Mouse (Mus musculus) mouse embryonic stem cell (cell line): ENCODE data around the gene Ydjc.

Experiments used
- in situ Hi-C, 2 experiments: fragments of 300-500 bp; cut with MboI; formaldehyde crosslinking; loops; 1 replicate in 1 of 2; 3 replicates in 1 of 2; pipeline ENCODE4 v1.14.3; 2019 to 2020; ENCODE audit warnings: low sequenced_read_pairs in 2 of 2, low pct_unique_long_range_greater_than_20kb in 1 of 2, mixed read lengths in 1 of 2; ENCODE audit not compliant: unreplicated experiment in 1 of 2

Gene Ydjc

DNA sequence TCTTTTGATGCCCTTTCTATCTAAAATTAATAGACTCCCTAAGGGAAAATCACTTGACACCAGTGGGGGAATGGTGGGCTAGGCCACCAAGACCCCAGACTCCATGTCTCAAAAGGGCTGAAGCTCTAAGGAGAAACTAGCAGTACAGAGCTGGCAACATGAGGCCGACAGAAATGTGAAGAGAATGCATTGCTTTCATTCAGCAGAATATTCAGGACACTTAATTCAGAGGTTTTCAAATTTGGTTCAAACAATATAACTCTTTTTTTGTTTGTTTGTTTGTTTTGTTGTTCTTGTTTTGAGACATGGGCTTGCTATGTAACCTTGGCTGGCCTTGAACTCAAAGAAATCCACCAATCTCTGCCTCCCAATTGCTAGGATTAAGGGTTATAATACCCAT, 58.1 kb downstream of the Ydjc start, which contains the start of gene Ube2l3:
Gene Ube2l3 (minus strand): TSS at position 101 of the 400 bp plus-strand sequence.
- in situ Hi-C loops: loop anchor here (5.0 kb wide), 1 partner anchor 80 kb away; no protein-coding TSS in a partner anchor

- in situ Hi-C loops: loop anchor here (5.0 kb wide), 2 partner anchors 57 to 77 kb away; no protein-coding TSS in a partner anchor
Measured at GRCm38 (mm10) chr16:17204990-17205389, 60.6 kb downstream of the Ydjc start.

GRCm38 (mm10) chr16:17208389-17209361, 64.3 kb downstream of the Ydjc start, which contains the start of gene Rimbp3:
Gene Rimbp3, plus strand, starts transcription at chr16:17208603.
- in situ Hi-C loops: loop anchor here in 1 of 2 experiments (5.0 kb wide), 1 partner anchor 54 kb away; no protein-coding TSS in a partner anchor

GRCm38 (mm10) chr16:17209404-17209960, 65.1 kb downstream of the Ydjc start:
- in situ Hi-C loops: loop anchor here in 1 of 2 experiments (5.0 kb wide), 1 partner anchor 53 kb away; no protein-coding TSS in a partner anchor
